Mouse (Mus musculus): ENCODE data around the gene Susd5. TPM values are rescaled to one million over a fixed set of nuclear protein-coding genes. Genes with fewer than 3 reads are reported as not detected.

Gene Susd5
- total and polyA plus RNA-seq, 2 experiments from 2014 or later: 2.0 to 2.6 TPM

DNA sequence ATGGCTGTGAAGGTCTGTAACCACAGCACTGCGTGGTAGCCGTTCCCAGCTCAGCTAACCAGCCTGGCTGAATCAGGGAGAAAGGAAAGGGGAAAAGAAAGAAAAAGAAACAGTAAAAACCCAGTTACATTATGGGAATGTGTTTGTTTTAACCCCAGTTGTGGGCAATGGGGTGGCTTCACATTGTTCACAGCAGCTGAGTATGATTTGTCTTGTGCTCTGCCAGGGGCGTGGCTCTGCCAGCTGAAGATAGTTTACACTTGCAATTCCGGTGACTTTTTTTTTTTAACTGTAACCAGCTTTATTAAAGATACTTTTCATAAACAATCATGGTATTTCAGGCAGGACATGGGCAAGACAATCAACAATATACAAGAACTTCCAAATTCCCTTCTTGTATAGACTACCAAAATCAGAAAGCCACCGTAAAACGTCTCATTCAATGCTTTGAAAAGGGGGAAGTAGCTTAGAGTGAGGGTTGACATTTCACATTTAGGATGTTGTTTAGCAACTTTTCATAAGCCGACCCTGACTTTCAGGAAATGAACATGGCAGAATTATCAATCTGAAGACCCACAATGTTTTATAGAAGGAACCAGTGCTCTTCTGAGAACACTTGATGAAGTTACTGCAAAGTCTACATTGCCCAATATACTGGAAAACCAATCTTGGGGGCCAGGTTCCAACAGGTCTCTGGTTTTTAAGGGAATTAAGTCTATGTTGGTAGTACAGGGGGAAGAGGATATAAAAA lies 37.8 kb upstream of the Susd5 start:
- no peak for ATAC-seq
- 86% methylated on average over 7 of the region's 7 CpGs for WGBS
- Histone ChIP-seq H3K27me3 (ENCODE audit: insufficient read depth, low read length) (no peaks in the 10 kb centered on the region), H3K9me3 (ENCODE audit: low read length) (no peaks in the 10 kb centered on the region), H3K27ac (no peak overlapping the region), H3K4me1 (ENCODE audit: insufficient read depth, low read length) (no peaks in the 10 kb centered on the region), H3K36me3 (ENCODE audit: insufficient read depth, low read length) (0 out of 2 replicates have a peak, but pooled peaks cover 7% of the 10 kb centered on the region), H3K9ac (replicated peaks; ENCODE audit: low read length) (no peak overlapping the region), H3K4me3 (ENCODE audit: low read length) (no peak overlapping the region), H3K4me2 (ENCODE audit: low read depth, low read length) (no peak overlapping the region)
- no peak for TF ChIP-seq CTCF (IDR thresholded peaks at IDR 0.05; ENCODE audit: low read depth)
- DNase-seq (ENCODE audit: low spot score): no peak

DNA sequence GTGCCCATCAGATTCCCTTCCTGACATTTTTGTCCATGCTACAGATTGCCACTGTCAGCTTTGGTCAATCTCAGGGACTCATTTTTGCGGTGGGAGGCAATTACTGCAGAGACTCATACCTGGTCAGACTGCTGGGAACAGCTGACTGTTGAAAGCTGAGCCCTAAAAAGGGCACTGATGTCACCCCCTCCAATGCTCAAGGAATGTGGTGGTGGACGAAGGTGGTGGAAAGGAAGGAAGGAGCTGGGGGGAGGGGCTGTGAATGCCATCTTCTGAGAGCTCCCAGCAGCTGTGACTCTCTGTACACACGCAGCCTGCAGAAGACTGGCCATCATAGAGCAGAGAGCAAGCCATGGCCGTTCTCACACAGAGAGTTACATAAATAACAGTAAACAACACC lies 34.8 kb upstream of the Susd5 start:
- Histone ChIP-seq H3K9ac (replicated peaks; ENCODE audit: low read length) (no peak overlapping the region), H3K27me3 (ENCODE audit: insufficient read depth, low read length) (no peaks in the 10 kb centered on the region), H3K4me1 (ENCODE audit: insufficient read depth, low read length) (peaks cover 12% of the 10 kb centered on the region), H3K9me3 (ENCODE audit: low read length) (no peaks in the 10 kb centered on the region), H3K4me3 (ENCODE audit: low read length) (no peak overlapping the region), H3K4me2 (ENCODE audit: low read depth, low read length) (no peak overlapping the region), H3K36me3 (ENCODE audit: insufficient read depth, low read length) (no peaks in the 10 kb centered on the region), H3K27ac (no peak overlapping the region)
- no peak for TF ChIP-seq CTCF (IDR thresholded peaks at IDR 0.05; ENCODE audit: low read depth)
- WGBS: 71% methylated on average over 4 of the region's 4 CpGs
- DNase-seq (ENCODE audit: low spot score): no peak
- no peak for ATAC-seq

DNA sequence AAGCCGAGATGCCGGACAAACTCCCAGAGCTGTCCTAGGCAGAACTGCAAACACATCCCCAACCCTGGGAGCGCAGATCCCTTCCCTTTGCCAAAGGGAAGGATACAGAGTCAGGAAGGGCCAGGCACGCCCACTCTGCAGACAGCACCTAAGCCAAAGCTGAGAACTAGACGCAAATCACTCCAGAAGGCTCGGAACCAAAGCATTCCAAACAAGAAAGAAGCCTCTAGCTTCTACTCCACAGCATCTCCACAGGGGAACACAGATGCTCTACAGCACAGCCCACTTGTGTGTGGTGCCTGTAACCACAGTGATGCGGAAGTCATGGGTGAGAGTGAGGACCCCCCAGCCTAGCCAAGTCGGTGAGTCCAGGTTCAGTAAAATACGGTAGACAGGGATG lies 31.8 kb upstream of the Susd5 start:
- Histone ChIP-seq H3K9me3 (ENCODE audit: low read length) (no peaks in the 10 kb centered on the region), H3K27ac (no peak overlapping the region), H3K36me3 (ENCODE audit: insufficient read depth, low read length) (no peaks in the 10 kb centered on the region), H3K4me1 (ENCODE audit: insufficient read depth, low read length) (peaks cover 12% of the 10 kb centered on the region), H3K4me3 (ENCODE audit: low read length) (peak overlapping the region; percentile 76), H3K4me2 (ENCODE audit: low read depth, low read length) (peak overlapping the region; percentile 80), H3K9ac (replicated peaks; ENCODE audit: low read length) (peak overlapping the region; percentile 72; the same call in 1 of the 2 replicates), H3K27me3 (ENCODE audit: insufficient read depth, low read length) (no peaks in the 10 kb centered on the region)
- no peak for TF ChIP-seq CTCF (IDR thresholded peaks at IDR 0.05; ENCODE audit: low read depth)
- WGBS: 56% methylated on average over 9 of the region's 9 CpGs
- no peak for ATAC-seq
- DNase-seq (ENCODE audit: low spot score): no peak

- ATAC-seq: no peak
- peak overlapping the region; percentile 76 for H3K4me3 ChIP-seq (ENCODE audit: low read length)
- DNase-seq (ENCODE audit: low spot score): no peak
- peaks cover 12% of the 10 kb centered on the region for H3K4me1 ChIP-seq (ENCODE audit: insufficient read depth, low read length)
- peak overlapping the region; percentile 80 for H3K4me2 ChIP-seq (ENCODE audit: low read depth, low read length)
- H3K9me3 ChIP-seq (ENCODE audit: low read length): no peaks in the 10 kb centered on the region
- H3K27ac ChIP-seq: peak overlapping the region; percentile 54; the same call in 1 of the 2 replicates
- no peak for TF ChIP-seq CTCF (IDR thresholded peaks at IDR 0.05; ENCODE audit: low read depth)
- no peaks in the 10 kb centered on the region for H3K36me3 ChIP-seq (ENCODE audit: insufficient read depth, low read length)
- WGBS: 13% methylated on average over 8 of the region's 8 CpGs
- peak overlapping the region; percentile 72 for H3K9ac ChIP-seq (replicated peaks; ENCODE audit: low read length)
- H3K27me3 ChIP-seq (ENCODE audit: insufficient read depth, low read length): no peaks in the 10 kb centered on the region
Measured at GRCm38 (mm10) chr9:114025846-114026245, 31.1 kb upstream of the Susd5 start.

- Histone ChIP-seq H3K4me2 (ENCODE audit: low read depth, low read length) (peak overlapping the region; percentile 80), H3K27me3 (ENCODE audit: insufficient read depth, low read length) (no peaks in the 10 kb centered on the region), H3K36me3 (ENCODE audit: insufficient read depth, low read length) (no peaks in the 10 kb centered on the region), H3K9ac (replicated peaks; ENCODE audit: low read length) (peak overlapping the region; percentile 72), H3K4me1 (ENCODE audit: insufficient read depth, low read length) (peaks cover 12% of the 10 kb centered on the region), H3K9me3 (ENCODE audit: low read length) (no peaks in the 10 kb centered on the region), H3K27ac (peak overlapping the region; percentile 78), H3K4me3 (ENCODE audit: low read length) (peak overlapping the region; percentile 76)
- ATAC-seq: peak; percentile 96
- under 1% methylated on average over 46 of the region's 52 CpGs for WGBS
- peak; percentile 43 for TF ChIP-seq CTCF (IDR thresholded peaks at IDR 0.05; ENCODE audit: low read depth)
- DNase-seq (ENCODE audit: low spot score): peak; percentile 94
Measured at GRCm38 (mm10) chr9:114026261-114026934, 30.5 kb upstream of the Susd5 start.

- Histone ChIP-seq H3K9me3 (ENCODE audit: low read length) (no peaks in the 10 kb centered on the region), H3K4me3 (ENCODE audit: low read length) (no peak overlapping the region), H3K27ac (no peak overlapping the region), H3K36me3 (ENCODE audit: insufficient read depth, low read length) (no peaks in the 10 kb centered on the region), H3K4me2 (ENCODE audit: low read depth, low read length) (no peak overlapping the region), H3K27me3 (ENCODE audit: insufficient read depth, low read length) (no peaks in the 10 kb centered on the region), H3K4me1 (ENCODE audit: insufficient read depth, low read length) (no peaks in the 10 kb centered on the region), H3K9ac (replicated peaks; ENCODE audit: low read length) (no peak overlapping the region)
- no peak for TF ChIP-seq CTCF (IDR thresholded peaks at IDR 0.05; ENCODE audit: low read depth)
- DNase-seq (ENCODE audit: low spot score) (no peak), ATAC-seq (no peak)
- 85% methylated on average over 4 of the region's 4 CpGs for WGBS
Measured at GRCm38 (mm10) chr9:114040945-114041344, 16.0 kb upstream of the Susd5 start.

Data from hindbrain, postnatal 0 days (tissue).